Mouse (Mus musculus) heart, embryonic 15.5 days (tissue): ENCODE data around the gene Obp2b. TPM values are rescaled to one million over a fixed set of nuclear protein-coding genes. Genes with fewer than 3 reads are reported as not detected.
"Not testable (repeated sequence)": the region's sequence is repeated elsewhere in the genome, so short reads cannot be mapped to it uniquely, and the experiment has no call there.

Experiments
- ATAC-seq: fragments of 200-750 bp; cut with Nextera tagmentation; replicated peaks from 2 replicates; pipeline ENCODE4 v1.8.0; 2017; ENCODE audit warnings: low read depth, moderate TSS enrichment; ENCODE audit not compliant: insufficient number of reproducible peaks, insufficient read depth, low FRiP score
- H3K27ac ChIP-seq: fragments of 300-500 bp; sonication (generic); 2 replicates; pipeline ENCODE4 v1.5.1; 2015; ENCODE audit warnings: mild to moderate bottlenecking, inconsistent platforms
- H3K27me3 ChIP-seq: fragments of 300-500 bp; sonication (generic); 2 replicates; pipeline ENCODE4 v1.6.1; 2015; ENCODE audit warnings: inconsistent platforms
- H3K36me3 ChIP-seq: fragments of 300-500 bp; sonication (generic); 2 replicates; pipeline ENCODE4 v1.6.1; 2015; ENCODE audit warnings: mild to moderate bottlenecking, inconsistent platforms
- H3K4me1 ChIP-seq: fragments of 300-500 bp; sonication (generic); replicated peaks from 2 replicates; pipeline ENCODE4 v1.6.1; 2015; ENCODE audit warnings: inconsistent platforms
- H3K4me2 ChIP-seq: fragments of 300-500 bp; sonication (generic); 2 replicates; pipeline ENCODE4 v1.6.1; 2015; ENCODE audit warnings: inconsistent platforms, mild to moderate bottlenecking, moderate library complexity
- H3K4me3 ChIP-seq: fragments of 300-500 bp; sonication (generic); 2 replicates; pipeline ENCODE4 v1.5.1; 2015; ENCODE audit warnings: mild to moderate bottlenecking, inconsistent platforms
- H3K9ac ChIP-seq: fragments of 300-500 bp; sonication (generic); 2 replicates; pipeline ENCODE4 v1.6.1; 2015; ENCODE audit warnings: mild to moderate bottlenecking, inconsistent platforms
- H3K9me3 ChIP-seq: fragments of 300-500 bp; sonication (generic); replicated peaks from 2 replicates; pipeline ENCODE4 v1.6.1; 2016; ENCODE audit warnings: inconsistent platforms
- WGBS: fragments of 180-500 bp; shearing (Covaris S2); methylation state at CpG from one replicate; pipeline ENCODE4 v1.1.7; 2015; ENCODE audit warnings: mixed read lengths; 5-methylcytosine and 5-hydroxymethylcytosine counted together
- polyA plus RNA-seq: library from polyadenylated mRNA; unstranded; fragments of >200 nt; fragmentation: Nextera tagmentation; extraction: Ambion mirVana; gene quantifications from 2 replicates; pipeline ENCODE4 v1.2.1, GENCODE M21; 2015

The Obp2b gene
- polyA plus RNA-seq, result not detected in 2 replicates

- H3K9me3 ChIP-seq, H3K36me3 ChIP-seq, H3K27me3 ChIP-seq, H3K27ac ChIP-seq, H3K4me1 ChIP-seq, H3K9ac ChIP-seq, ATAC-seq, H3K4me2 ChIP-seq, H3K4me3 ChIP-seq: not testable (repeated sequence)
- 79% methylated on average over 3 of the region's 3 CpGs for WGBS
Observed at GRCm38 (mm10) chr2:25736709-25737108, at the start of gene Obp2b. Obp2b (plus strand) TSS chr2:25737009.

DNA sequence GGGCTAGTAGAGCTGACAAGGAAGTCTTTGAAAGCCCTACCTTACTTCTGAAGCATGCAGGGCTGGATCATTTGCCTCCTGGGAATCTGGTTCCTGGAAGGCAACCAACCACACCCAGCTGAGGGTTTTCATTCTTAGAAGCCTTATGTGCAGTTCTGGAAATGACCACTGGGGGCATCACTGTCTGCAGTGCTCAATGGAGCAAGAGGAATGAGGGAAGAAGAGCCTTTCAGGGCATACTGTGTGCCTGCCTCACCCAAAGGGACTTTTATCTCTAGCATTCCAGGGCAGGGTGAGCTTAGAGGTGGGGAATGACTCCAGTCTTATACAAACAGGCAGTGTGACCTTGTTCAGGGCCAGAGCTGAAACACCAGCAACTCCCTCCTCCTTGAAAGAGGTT is 42.2 kb upstream of the Obp2b start:
- Histone ChIP-seq H3K4me1 (no peaks in the 10 kb centered on the region), H3K4me3 (no peak overlapping the region), H3K27ac (no peak overlapping the region), H3K27me3 (no peaks in the 10 kb centered on the region), H3K9me3 (no peaks in the 10 kb centered on the region), H3K4me2 (no peak overlapping the region), H3K36me3 (no peaks in the 10 kb centered on the region), H3K9ac (no peak overlapping the region)
- no peak for ATAC-seq

GRCm38 (mm10) chr2:25696951-25697350 is 39.9 kb upstream of the Obp2b start:
- no peaks in the 10 kb centered on the region for H3K4me1 ChIP-seq
- H3K36me3 ChIP-seq, result no peaks in the 10 kb centered on the region
- H3K27ac ChIP-seq, result no peak overlapping the region
- H3K4me3 ChIP-seq, result no peak overlapping the region
- 44% methylated on average over 4 of the region's 4 CpGs for WGBS
- H3K4me2 ChIP-seq, result no peak overlapping the region
- H3K9me3 ChIP-seq, result no peaks in the 10 kb centered on the region
- no peak overlapping the region for H3K9ac ChIP-seq
- ATAC-seq, result no peak
- no peaks in the 10 kb centered on the region for H3K27me3 ChIP-seq

DNA sequence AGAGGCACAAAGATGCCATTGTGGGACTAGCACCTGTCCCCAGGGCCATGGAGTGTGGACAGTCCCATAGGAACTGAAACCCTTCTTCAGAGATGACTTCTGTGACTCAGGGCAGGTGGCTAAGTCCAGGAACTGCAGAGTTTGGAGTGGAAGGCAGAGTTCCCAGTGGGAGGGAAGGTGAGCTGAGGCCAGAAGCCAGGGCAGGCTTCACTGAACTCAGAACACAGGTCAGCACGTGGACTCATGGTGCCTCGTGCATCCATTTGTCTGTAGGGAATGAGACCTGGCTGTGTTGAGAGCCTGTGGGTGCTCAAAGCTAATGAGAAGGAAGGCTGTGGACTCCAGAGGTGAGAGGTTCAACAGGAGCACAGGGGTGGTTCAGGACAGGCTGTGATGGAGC is 38.1 kb upstream of the Obp2b start:
- Histone ChIP-seq H3K4me1 (no peaks in the 10 kb centered on the region), H3K27ac (no peak overlapping the region), H3K4me2 (no peak overlapping the region), H3K36me3 (no peaks in the 10 kb centered on the region), H3K4me3 (no peak overlapping the region), H3K27me3 (no peaks in the 10 kb centered on the region), H3K9ac (no peak overlapping the region), H3K9me3 (no peaks in the 10 kb centered on the region)
- no peak for ATAC-seq
- 85% methylated on average over 2 of the region's 2 CpGs for WGBS

DNA sequence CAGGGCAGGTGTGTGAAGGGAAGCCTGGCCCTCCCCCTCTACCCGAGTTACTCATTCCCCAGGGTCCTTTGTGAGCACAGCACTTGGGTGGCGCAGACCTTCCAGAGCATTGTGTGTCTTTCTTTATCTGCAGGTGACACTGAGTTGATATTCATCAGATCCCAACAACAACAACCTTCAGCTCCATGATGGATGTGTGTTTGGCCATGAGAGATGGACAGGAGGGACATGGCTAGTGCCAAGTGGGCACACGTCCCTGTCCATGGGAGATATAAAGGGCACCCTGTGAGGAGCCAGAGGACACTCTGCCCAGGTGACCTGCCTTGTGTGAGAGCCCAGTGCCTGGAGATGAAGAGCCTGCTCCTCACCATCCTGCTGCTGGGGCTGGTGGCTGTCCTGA is 37.1 kb upstream of the Obp2b start, which contains the start of gene Obp2a:
Gene Obp2a, plus strand, starts transcription at position 301 of the 400 bp plus-strand sequence.
- H3K27ac ChIP-seq, H3K9me3 ChIP-seq, H3K4me2 ChIP-seq, H3K36me3 ChIP-seq, ATAC-seq, H3K4me3 ChIP-seq, H3K27me3 ChIP-seq, H3K9ac ChIP-seq, H3K4me1 ChIP-seq: not testable (repeated sequence)
- WGBS, result 66% methylated on average over 3 of the region's 3 CpGs

- no peak overlapping the region for H3K4me3 ChIP-seq
- ATAC-seq, result no peak
- no peak overlapping the region for H3K27ac ChIP-seq
- H3K27me3 ChIP-seq, result no peaks in the 10 kb centered on the region
- H3K4me1 ChIP-seq, result no peaks in the 10 kb centered on the region
- no peaks in the 10 kb centered on the region for H3K9me3 ChIP-seq
- no peak overlapping the region for H3K9ac ChIP-seq
- 68% methylated on average over 5 of the region's 5 CpGs for WGBS
- H3K36me3 ChIP-seq, result no peaks in the 10 kb centered on the region
- no peak overlapping the region for H3K4me2 ChIP-seq
Observed at GRCm38 (mm10) chr2:25701001-25701400, 35.8 kb upstream of the Obp2b start.

- H3K9ac ChIP-seq, result no peak overlapping the region
- H3K4me2 ChIP-seq, result no peak overlapping the region
- no peak for ATAC-seq
- WGBS, result 31% methylated on average over 4 of the region's 4 CpGs
- no peaks in the 10 kb centered on the region for H3K27me3 ChIP-seq
- H3K4me1 ChIP-seq, result peaks cover 13% of the 10 kb centered on the region
- no peaks in the 10 kb centered on the region for H3K9me3 ChIP-seq
- no peak overlapping the region for H3K4me3 ChIP-seq
- no peaks in the 10 kb centered on the region for H3K36me3 ChIP-seq
- H3K27ac ChIP-seq, result no peak overlapping the region
Observed at GRCm38 (mm10) chr2:25703706-25704105, 33.1 kb upstream of the Obp2b start.

- H3K27ac ChIP-seq, result peak within 1 kb of the TSS; percentile 74
- H3K27me3 ChIP-seq, result no peaks in the 10 kb centered on the region
- H3K4me1 ChIP-seq, result peaks cover 13% of the 10 kb centered on the region
- peak within 1 kb of the TSS; percentile 72 for H3K4me3 ChIP-seq
- peak within 1 kb of the TSS; percentile 93 for H3K4me2 ChIP-seq
- peak; percentile 92 for ATAC-seq
- H3K36me3 ChIP-seq, result no peaks in the 10 kb centered on the region
- peak within 1 kb of the TSS; percentile 78 for H3K9ac ChIP-seq
- no peaks in the 10 kb centered on the region for H3K9me3 ChIP-seq
- under 1% methylated on average over 78 of the region's 78 CpGs for WGBS
Observed at GRCm38 (mm10) chr2:25706643-25707481, 29.9 kb upstream of the Obp2b start, which contains the start of gene Bmyc. Bmyc (plus strand) TSS chr2:25706739.

- no peak overlapping the region for H3K4me3 ChIP-seq
- 74% methylated on average over 2 of the region's 2 CpGs for WGBS
Observed at GRCm38 (mm10) chr2:25708121-25708520, 28.7 kb upstream of the Obp2b start.

DNA sequence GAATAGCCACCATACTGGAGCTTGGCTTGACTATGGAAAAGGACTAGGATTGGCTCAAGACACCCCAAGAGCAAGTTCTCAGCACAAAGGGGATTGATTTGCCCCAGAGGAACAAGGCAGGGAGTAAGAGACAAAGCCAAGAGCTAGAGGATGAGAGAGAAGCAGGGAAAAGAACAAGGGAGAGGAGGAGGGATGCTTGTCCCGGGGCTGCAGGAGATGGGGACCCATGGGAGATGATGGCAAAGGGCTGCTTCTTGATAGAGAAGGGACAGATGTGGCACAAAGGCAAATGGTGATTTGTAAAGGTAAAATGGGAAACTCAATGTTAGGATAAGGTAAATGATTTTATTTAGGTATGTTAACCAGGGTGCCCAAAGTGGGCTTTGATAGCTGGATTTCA is 27.8 kb upstream of the Obp2b start:
- H3K4me3 ChIP-seq, H3K9me3 ChIP-seq, H3K36me3 ChIP-seq, H3K9ac ChIP-seq, H3K27ac ChIP-seq, ATAC-seq, H3K27me3 ChIP-seq, H3K4me2 ChIP-seq: not testable (repeated sequence)
- WGBS, result 97% methylated on average over 1 of the region's 1 CpGs
- H3K4me1 ChIP-seq, result peaks cover 13% of the 10 kb centered on the region

More at GRCm38 (mm10) chr2:25708121-25708520, 28.7 kb upstream of the Obp2b start:
- Histone ChIP-seq H3K4me1 (peaks cover 13% of the 10 kb centered on the region), H3K27me3 (no peaks in the 10 kb centered on the region), H3K9ac (no peak overlapping the region), H3K36me3 (no peaks in the 10 kb centered on the region), H3K4me2 (peak overlapping the region; percentile 23; the same call in 1 of the 2 replicates), H3K27ac (no peak overlapping the region), H3K9me3 (no peaks in the 10 kb centered on the region)
- ATAC-seq, result no peak

GRCm38 (mm10) chr2:25709791-25710190 is 27.0 kb upstream of the Obp2b start:
- H3K9ac ChIP-seq, H3K36me3 ChIP-seq, H3K27me3 ChIP-seq, H3K4me3 ChIP-seq, H3K9me3 ChIP-seq, H3K27ac ChIP-seq, ATAC-seq, H3K4me2 ChIP-seq: not testable (repeated sequence)
- WGBS, result 64% methylated on average over 2 of the region's 2 CpGs
- peaks cover 13% of the 10 kb centered on the region for H3K4me1 ChIP-seq

GRCm38 (mm10) chr2:25711641-25712040 is 25.2 kb upstream of the Obp2b start:
- not testable (repeated sequence) for H3K4me2 ChIP-seq, ATAC-seq, H3K9ac ChIP-seq, H3K4me1 ChIP-seq, H3K27ac ChIP-seq, H3K36me3 ChIP-seq, H3K9me3 ChIP-seq, H3K4me3 ChIP-seq, H3K27me3 ChIP-seq
- 30% methylated on average over 3 of the region's 3 CpGs for WGBS
